Mouse (Mus musculus) induced T-regulatory cell, adult 2 months (primary cell): ENCODE measurements around the gene Vps37b.

Experiments used
- DNase-seq: peaks from one replicate; pipeline ENCODE4 v3.0.0-alpha.2; 2012; ENCODE audit warnings: low read depth

Vps37b gene

DNA sequence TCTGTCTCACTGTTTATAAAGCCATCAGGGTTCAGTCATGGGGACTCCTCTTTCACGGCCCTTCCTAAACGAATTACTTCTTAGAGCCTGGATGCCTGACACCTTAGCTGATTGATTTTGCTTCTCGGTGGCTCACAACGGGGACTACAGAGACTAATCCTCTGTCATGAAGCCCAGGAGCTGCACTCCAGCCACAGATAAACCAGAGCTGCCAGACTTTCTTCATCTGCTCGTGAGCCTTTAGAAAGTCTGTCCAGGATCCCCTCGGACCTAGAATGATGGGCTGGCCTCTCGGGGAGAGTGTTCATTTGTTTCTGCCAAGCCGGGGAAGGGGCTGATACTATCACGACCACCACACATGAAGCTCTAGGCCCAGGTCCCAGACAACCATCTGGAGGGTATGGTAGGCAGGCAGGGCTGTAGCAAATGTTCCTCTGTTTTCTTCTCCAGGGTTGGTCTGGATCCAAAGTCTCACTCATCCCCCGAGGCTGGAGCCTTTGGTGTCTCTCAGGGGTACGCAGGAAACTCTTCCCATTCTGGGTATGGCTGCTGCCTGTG is 13.5 kb upstream of the Vps37b start:
- DNase-seq: no peak

DNA sequence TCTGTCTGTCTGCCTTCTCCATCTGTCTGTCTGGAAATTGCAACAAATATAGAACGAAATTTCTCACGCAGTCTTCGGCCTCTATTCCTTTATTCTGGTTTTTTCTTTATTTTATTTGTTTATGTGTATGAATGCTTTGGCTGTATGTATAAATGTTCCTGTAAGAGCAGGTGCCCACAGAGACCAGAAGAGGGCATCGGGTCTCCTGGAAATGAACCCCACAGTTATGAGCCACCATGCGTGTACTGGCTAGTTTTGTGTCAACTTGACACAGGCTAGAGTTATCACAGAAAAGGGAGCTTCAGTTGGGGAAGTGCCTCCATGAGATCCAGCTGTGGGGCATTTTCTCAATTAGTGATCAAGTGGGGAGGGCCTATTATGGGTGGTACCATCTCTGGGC is 11.9 kb upstream of the Vps37b start:
- DNase-seq: no peak

DNA sequence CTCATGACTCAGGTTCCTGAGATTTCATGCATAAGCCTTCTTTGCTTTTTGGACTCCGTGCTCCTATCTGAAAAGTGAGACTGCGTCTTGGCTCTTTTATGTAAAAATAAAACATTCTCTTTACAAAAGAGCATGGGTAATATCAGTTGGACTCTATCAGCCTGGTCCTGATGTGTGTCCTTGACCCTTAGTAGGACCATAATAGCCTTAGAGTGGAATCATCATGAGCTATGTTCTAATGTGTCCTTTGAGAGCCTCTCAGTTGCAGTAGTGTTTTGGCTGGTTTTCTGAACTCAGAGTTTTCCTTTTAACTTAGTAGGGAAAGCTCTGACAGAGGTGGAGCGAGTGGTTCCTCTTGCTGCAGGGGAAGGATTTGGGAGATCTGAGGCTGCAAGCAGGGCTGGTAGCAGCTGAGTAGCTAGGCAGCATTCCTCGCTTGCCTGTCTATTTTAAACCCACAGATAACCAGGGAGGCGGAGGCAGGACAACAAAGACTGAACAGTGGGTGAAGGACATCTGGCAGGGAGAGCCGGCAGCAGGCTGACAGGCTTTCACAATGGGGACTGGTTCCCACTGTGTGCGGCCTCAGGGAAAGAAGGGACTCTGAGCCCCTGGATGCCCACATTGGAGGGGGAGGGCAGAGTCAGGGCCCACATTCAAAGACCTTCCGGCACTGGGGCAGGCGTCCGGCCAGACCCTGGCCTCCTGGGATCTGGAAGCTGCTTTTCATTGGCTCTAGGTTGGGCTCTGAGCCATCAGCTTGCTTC is 11.3 kb upstream of the Vps37b start:
- DNase-seq: no peak

DNA sequence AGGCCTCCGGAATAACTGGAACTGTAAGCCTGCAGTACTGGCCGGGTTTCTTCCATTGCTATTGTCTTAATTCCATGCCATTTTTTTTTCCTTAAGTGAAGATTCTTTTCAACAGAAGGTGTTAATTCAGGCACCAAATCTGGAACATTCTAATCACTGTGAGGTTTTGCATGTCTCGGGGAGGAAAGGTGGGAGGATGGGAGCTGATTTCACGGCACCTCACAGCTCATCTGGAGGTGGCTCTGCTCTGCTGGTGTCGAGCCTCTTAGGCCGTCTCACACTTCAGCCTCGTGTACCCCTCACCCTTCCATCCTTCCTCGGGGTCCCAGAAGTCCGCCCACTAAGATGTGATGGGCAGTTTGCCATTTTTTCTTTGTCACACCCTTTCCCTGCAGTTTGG is 9.0 kb upstream of the Vps37b start:
- DNase-seq: no peak

DNA sequence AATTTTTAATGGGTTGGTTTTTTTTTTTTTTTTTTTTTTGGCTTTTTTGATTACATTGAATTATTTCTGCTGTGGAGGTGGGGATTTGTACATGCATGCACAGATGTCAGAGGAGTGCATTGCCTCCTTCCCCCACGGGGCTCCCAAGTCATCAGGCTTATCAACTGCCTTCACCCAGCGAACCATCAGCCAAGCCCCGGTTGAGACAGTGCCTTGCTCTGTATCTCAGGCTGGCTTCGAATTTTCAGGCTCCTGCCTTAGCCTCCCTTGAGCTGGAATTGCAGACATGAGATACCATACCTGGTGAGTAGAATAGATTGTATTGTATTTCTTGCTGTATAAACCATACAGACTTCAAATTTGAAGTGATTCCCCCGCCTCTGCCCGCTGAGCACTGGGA is 7.5 kb upstream of the Vps37b start:
- DNase-seq: no peak

DNA sequence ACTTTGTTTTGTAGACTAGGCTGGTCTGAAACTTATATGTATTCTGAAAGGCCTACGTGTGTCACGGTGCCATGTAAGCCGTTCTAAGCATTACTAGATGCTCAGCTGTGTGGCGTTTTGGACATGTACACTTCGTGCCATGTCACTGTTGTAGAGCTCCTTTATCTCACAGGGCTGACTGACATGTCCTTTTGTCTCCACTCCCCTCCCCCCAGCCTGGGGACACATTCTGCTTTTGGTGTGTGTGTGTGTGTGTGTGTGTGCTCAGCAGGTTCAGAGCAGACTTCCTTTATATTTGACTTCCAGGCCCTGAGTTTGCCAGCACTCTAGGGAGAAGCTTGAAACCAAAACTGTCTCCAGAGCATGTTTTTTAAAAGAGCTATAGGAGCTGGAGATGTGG is 4.8 kb upstream of the Vps37b start:
- peak; percentile 76 for DNase-seq

DNA sequence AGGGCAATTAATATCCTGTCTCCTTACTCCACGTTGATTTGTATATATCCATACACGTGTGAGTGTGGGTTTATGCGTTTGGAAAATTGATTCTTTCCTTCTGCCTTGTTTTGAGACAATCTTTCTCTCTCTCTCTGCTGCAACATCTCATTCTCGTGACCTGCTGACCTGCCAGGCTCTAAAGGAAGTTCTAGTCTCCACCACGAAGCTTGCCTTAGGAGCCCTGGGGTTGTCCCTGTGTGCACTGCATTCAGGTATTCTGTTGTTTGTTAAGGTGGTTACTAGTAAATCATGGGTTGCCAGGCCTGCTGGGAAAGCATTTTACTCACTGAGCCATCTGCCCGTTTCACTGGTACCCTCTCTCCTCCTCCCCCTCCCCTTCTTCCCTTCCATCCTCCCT is 4.3 kb upstream of the Vps37b start:
- peak; percentile 89 for DNase-seq

DNA sequence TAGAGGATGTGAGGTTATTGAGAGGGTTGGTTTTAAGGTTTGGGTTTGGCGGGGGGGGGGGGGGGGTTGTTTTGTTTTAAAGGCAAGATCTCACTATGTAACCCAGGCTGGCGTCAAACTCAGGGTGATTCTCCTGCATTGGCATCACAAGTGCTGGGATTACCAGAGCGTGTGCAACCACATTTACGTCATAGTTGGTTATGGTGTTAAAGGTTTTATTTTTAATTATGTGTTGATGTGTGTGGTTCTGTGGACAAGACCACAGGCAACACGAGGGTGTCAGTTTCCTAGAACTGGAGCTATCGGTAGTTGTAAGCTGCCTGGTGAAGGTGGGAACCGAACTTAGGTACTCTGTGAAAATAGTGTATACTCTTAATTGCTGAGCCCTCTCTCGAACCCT is 3.7 kb upstream of the Vps37b start:
- peak; percentile 94 for DNase-seq

DNA sequence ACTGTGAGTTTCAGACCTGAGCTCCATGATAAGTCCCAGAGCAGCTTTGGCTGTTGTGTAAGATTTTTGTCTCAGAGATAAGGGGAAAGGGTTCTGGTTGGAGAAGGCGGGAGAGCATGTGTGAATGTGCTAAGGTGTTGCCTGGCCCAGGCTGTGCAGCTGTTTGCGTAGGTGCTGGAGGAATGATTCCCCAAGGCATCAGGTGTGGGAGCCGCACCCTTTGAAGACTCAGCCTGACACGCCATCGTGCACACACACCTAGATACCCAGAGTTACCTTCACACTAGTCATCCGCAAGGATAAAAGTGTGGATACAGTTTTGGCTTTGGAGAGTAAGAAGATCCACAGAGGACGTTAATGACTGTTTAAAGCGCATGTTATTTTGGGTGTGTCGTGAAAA is 3.3 kb upstream of the Vps37b start:
- DNase-seq: no peak

DNA sequence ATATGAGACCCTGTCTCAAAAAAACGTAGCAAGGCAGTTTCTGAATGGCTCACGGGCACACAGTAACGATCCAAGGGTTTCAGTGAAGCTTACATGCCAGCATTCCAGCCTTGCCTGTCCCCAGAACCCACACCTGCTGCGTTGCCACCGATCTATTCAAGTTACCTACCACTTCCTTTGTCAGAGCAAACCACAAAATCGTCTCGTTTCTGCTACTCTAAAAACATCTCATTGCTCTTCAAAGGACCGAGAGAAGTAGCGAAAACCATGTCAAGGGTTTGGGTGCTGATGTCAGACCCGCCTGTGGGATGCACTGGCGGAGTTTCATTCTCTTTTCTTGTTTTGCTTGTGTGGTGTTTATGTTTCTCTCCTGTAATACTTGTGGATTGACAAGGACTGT is 2.4 kb upstream of the Vps37b start:
- DNase-seq: peak; percentile 96

DNA sequence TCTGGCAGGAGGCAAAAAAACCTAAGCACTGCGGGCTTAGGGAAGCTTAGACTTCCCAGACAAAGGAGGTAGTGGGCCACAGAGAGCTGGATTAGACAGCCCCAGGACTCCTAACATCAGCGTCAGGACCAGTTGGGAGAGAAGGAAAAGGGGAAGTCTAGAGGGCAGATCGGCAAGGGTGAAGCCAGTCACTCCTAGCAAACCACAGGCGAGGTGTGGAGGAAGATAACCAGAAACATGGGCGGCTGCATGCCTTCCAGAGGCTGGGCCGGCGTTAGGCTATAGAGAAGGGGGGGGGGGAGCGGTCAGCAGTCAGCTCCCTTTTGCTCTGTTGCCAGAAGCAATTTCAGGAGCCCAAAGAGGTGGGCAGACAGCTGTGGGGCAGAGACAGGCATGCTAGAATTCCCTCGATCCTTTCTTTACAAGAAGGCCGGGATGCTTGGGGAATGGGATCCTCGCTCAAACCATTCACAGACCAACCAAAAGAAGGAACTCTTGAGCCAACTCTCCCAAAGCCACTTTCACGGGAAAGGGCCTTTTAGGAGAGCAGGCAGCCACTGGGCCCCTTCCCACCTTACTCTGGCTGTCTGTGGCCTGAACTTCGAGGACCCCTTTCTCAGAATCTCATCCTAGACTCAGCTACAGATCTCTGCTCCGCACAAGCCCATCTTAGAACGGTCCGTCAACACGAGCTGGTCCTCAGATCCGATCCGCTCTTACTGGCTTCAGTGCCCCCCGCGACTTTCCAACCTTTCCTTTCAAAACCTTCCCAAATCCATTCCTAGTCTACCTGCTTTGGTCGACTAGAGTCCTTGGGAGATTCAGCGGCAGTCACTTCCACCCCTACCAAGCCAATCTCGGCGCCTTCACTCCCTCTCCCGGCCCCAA is 758 bp downstream of the Vps37b start:
- peak; percentile 59 for DNase-seq

DNA sequence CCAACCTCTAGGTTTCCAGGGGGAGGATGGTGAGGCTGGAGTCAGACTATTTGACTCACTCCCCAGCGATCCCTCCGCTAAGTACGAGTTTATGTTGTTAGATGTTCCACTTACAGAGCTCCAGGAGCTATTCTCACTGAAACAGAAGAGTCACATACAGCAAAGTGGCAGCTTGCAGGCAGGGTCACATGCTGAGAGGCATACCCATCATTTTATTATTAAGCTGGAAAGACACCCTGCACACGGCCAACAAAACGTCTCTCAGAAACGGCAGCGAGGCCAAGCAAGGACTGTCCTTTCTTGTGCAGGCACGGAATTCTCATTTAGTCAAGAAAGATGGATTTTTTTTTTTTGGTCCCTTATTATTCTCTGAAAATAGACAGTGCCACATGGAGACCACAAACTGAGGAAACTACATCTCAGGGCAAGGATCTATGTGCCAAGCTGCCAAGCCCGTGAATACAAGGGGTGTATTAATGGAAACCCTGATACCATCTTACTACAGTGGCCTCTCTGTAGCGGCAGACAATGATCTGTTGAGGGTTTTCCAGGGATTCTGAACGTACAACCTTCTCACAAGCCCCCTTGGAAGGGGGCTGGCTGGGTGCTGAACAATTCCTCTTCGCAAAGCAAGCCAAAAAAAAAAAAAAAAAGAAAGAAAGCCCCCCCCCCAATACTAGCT is 1.5 kb downstream of the Vps37b start:
- peak; percentile 63 for DNase-seq

DNA sequence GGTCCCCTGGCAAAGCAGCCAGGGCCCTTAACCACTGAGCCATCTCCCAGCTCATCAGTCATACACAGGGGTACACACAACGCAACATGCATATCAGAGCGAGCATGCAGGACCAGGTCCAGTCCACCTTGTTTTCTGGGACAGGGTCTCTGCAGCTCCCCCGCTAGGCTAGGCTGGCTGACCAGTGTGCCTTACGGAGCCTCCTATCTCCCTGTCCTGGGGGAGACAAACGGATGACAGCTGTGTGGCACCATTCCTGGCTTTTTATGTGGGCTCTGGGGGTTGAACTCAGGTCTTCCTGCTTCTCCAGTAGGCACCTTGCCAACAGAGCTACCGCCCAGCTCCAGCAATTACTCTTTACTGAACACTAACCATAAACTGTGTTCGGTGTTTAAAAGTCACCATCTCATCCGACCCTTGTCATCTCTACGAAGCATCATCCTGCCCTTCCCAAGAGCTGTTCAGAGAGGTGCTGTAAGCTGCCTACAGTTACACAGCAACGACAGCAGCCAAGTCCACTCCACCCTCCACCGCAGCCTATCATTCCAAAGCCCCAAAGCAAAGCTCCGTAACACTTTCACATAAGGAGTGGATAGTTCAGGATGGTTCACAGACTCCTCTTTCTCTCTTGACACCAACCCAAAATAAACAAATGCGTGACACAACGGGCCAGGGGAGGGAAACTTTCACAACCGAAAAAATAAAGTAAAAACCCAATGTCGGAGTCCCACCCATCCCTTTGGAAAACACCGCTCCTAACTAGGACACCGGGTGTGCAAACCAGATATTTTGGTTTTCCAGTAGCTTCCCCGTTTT is 2.6 kb downstream of the Vps37b start:
- DNase-seq: peak; percentile 46

DNA sequence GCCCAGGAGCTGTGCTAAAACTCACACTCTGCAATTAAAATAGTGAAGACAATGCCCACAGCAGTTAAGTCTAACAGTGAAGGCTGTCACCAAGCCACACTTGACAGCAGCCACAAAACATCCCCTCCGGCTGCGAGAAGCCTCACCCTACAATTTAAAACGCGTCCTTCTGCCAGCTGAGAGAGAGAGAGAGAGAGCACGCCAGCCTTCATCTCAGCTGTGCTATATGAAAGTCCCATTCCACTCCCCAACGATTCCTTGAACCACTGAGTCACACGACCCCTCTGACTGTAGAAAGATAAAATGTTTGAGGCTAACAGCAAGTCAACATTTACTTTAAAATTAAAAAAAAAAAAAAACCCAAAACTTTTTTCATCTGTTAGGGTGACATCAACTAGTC is 3.4 kb downstream of the Vps37b start:
- DNase-seq: no peak

DNA sequence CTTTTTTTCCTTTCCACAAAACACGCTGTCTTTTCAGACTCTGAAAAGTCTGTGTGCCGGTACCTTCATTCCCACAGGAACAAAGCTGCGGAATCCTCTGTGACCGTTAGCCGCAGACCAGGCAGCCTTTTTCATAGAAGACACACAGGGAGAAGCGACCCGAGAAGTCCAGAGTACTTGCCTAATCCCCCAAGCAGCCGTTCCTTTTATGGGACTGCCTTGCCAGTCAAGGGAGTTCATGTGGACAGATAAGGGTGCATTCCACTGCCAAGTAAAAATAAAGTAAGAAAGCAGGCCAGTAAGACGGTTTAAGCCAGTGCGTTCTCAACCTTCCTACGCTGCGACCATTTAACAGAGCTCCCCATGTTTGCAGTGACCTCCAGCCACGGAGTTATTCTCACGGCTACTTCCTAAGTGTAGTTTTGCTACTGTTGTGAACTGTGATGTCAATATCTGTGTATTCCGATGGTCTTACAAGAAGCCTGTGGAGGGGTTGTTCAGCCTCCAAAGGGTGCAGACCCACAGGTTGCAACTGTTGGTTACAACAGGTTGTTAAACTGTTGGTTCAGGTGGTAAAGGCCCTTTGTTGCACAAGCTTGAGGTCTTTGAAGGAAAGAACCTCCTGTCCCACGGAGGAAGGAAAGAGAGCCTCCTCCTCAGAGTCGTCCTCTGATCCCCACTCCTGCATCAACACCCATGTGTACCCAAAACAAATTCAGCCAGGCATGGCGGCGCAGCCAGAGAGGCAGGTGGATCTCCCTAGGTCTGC is 4.2 kb downstream of the Vps37b start:
- peak; percentile 45 for DNase-seq

DNA sequence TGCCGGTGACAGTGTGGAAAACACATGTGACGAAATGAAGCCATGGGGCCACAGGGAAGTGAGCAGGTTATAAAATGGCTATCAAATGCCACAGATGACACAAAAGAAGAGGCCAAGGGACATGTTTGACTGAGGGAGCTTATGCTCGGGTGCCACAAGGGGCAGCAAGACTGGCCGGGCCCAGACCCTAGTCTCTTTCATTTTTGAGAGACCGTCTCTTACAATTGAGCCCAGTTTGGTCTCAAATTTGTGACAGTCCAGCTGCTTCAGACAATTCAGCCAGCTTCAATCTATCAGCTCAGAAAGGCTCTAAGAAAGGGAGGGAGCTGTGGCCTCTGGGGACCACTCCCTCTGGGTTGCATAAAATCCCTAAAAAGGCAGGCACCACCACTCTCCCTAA is 5.5 kb downstream of the Vps37b start:
- peak; percentile 30 for DNase-seq

DNA sequence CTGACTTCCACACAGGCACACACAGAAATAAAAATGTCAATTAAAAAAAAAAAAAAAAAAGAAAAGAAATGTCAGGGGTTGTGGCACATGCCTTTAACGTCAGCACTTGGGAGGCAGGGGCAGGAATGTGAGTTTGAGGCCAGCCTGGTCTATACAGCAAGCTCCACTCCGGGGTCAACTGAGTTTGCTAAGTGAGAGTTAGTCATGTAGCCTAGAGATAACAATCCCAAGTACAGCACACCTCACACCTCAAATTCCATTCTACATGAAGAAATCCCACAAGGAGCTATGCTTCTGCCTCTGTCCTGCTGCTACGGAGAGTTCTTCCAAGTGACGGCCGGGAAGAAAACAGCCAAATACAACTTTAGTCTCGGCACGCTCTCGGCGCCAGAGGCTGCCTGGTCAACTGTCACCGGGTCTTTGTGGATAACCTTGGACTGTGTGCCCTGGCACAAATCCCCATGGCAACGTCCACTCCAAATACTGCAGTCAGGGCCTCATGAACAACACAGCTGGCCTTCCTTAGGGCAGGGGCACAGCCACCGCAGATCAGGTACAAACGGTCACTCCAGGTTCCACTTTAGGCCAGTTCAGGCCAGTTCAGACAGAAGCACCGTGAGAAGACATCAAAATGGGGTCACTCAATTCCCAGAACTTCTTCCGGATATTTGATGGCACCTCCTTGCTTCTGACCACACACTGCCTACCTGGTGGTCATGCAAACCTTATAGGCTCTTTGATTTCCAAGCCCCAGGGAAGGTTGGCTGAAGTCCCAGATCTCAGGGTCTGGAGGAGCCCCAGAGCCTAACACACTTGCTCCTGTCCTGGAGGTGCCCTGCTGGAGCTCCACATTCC is 6.3 kb downstream of the Vps37b start:
- DNase-seq: peak; percentile 35

DNA sequence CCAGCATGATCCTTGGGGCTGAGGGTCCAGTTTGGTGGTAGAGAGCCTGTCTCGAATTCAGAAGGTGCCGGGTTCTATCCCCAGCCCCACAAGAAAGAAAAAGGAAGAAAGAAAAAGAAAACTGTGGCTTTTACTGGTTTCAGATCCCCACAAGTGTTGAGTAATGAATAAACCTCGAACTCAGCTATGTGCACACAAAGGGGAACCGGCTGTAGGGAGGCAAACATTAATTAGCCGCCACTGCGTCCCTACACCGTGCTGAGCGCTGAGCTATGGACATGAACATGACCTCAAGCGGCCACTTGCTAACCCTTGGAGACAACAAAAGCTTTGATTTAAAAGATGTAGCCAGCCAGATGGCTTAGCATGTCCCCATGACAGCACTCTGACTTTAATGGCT is 6.9 kb downstream of the Vps37b start:
- DNase-seq: peak; percentile 39

DNA sequence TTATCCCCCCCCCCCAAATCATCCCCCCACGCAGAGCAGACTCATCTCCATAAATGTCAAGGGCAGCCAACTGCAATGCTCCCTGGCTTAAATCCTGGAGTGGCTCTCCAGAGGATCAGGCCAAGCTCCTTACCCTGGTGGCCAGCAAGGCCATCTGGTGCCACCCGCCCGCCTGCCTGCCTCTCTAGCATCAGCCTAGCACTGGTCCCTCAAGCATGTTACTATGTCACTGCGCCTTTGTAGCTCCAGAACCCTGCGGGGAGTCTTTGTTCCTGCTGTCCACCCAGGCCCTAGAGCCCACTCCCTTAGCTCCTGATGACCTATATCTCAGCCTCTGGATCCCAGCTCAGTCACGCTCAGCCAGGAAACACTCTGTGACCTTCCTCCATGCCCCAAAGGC is 7.4 kb downstream of the Vps37b start:
- no peak for DNase-seq

DNA sequence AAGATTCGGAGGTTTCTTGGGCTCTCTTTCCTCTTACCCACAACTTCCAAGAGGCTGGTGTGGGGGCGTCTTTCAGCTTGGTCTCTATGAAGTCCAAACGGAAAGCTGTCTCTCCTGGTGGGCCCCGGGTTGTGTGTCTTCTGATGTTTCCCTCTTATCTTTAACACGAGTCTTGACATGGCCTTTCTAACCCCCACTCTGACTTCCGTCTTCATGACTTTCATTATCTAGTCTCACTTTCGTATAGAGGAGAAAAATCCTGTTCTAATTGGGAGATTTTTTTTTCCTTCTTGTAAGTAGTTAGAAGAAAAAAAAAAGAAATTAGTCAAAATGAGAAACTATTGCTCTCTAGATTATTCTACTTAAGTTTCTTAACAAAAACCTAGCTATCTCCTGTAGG is 9.7 kb downstream of the Vps37b start:
- DNase-seq: peak; percentile 84
